Mouse (Mus musculus): ENCODE results near the gene Rtn1. TPM values are rescaled to one million over a fixed set of nuclear protein-coding genes. Genes with fewer than 3 reads are reported as not detected.
A peak's percentile ranks its signal among the peaks of the same experiment; 100 is the strongest.

The Rtn1 gene
- total and polyA plus RNA-seq, 2 experiments from 2014 or later: 1,894 to 3,445 TPM

GRCm38 (mm10) chr12:72331912-72332487 is 76.9 kb downstream of the Rtn1 start:
- H3K4me2 ChIP-seq (ENCODE audit: low read depth, low read length): no peak overlapping the region
- DNase-seq (ENCODE audit: low spot score) (peak; percentile 50), ATAC-seq (no peak)
- H3K4me3 ChIP-seq (ENCODE audit: low read length): no peak overlapping the region
- no peaks in the 10 kb centered on the region for H3K9me3 ChIP-seq (ENCODE audit: low read length)
- no peaks in the 10 kb centered on the region for H3K36me3 ChIP-seq (ENCODE audit: insufficient read depth, low read length)
- H3K27ac ChIP-seq: peak overlapping the region; percentile 45; the same call in 1 of the 2 replicates
- 40% methylated on average over 7 of the region's 7 CpGs for WGBS
- no peaks in the 10 kb centered on the region for H3K27me3 ChIP-seq (ENCODE audit: insufficient read depth, low read length)
- TF ChIP-seq CTCF (IDR thresholded peaks at IDR 0.05; ENCODE audit: low read depth): no peak
- H3K9ac ChIP-seq (replicated peaks; ENCODE audit: low read length): no peak overlapping the region
- H3K4me1 ChIP-seq (ENCODE audit: insufficient read depth, low read length): no peaks in the 10 kb centered on the region

DNA sequence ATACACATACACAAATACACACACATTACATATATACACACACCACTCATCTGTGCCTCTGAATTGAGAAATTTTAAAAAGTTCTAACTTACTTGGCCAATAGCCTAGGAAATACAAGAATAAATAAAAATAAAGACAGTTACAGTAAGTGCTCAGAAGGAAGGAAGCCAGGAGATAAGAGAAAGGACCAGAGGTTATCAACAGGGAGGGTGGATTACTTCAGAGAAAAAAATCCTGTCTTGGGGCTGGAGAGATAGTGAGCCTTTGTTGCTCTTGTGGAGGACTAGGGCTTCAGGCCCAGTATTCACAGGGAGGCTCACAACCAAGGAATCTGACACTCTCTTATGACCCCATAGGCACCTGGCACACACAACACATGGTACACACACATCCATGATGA is 82.8 kb downstream of the Rtn1 start:
- no peak overlapping the region for H3K27ac ChIP-seq
- TF ChIP-seq CTCF (IDR thresholded peaks at IDR 0.05; ENCODE audit: low read depth): no peak
- H3K9me3 ChIP-seq (ENCODE audit: low read length): no peaks in the 10 kb centered on the region
- no peaks in the 10 kb centered on the region for H3K4me1 ChIP-seq (ENCODE audit: insufficient read depth, low read length)
- no peak overlapping the region for H3K9ac ChIP-seq (replicated peaks; ENCODE audit: low read length)
- no peaks in the 10 kb centered on the region for H3K27me3 ChIP-seq (ENCODE audit: insufficient read depth, low read length)
- ATAC-seq: no peak
- no peak overlapping the region for H3K4me3 ChIP-seq (ENCODE audit: low read length)
- no peak overlapping the region for H3K4me2 ChIP-seq (ENCODE audit: low read depth, low read length)
- no peaks in the 10 kb centered on the region for H3K36me3 ChIP-seq (ENCODE audit: insufficient read depth, low read length)
- DNase-seq (ENCODE audit: low spot score): no peak

DNA sequence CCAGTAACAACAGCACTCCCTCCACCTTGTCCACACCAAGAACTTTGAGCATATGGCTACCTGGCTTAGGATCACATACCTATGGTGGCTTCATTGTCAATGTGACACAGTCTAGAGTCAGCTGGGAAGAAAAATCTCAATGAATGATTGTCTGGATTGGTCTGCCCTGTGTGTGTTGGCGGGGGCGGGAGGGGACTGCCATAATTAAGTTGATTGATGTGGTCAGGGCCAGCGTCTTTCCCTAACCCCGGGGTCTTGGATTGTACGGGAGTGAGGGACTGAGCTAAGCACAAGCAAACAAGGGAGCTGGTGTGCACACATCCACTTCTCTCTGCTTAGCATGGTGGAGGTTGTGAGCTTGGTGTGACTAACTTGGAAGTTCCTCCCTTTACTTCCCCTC is 83.8 kb downstream of the Rtn1 start:
- no peak overlapping the region for H3K27ac ChIP-seq
- H3K4me3 ChIP-seq (ENCODE audit: low read length): no peak overlapping the region
- no peak overlapping the region for H3K9ac ChIP-seq (replicated peaks; ENCODE audit: low read length)
- no peak for DNase-seq (ENCODE audit: low spot score)
- no peak overlapping the region for H3K4me2 ChIP-seq (ENCODE audit: low read depth, low read length)
- no peak for TF ChIP-seq CTCF (IDR thresholded peaks at IDR 0.05; ENCODE audit: low read depth)
- ATAC-seq: no peak
- H3K4me1 ChIP-seq (ENCODE audit: insufficient read depth, low read length): no peaks in the 10 kb centered on the region
- H3K9me3 ChIP-seq (ENCODE audit: low read length): no peaks in the 10 kb centered on the region
- WGBS: 40% methylated on average over 5 of the region's 5 CpGs
- H3K36me3 ChIP-seq (ENCODE audit: insufficient read depth, low read length): no peaks in the 10 kb centered on the region
- H3K27me3 ChIP-seq (ENCODE audit: insufficient read depth, low read length): no peaks in the 10 kb centered on the region

- Histone ChIP-seq H3K4me2 (ENCODE audit: low read depth, low read length) (no peak overlapping the region), H3K36me3 (ENCODE audit: insufficient read depth, low read length) (no peaks in the 10 kb centered on the region), H3K27ac (no peak overlapping the region), H3K4me3 (ENCODE audit: low read length) (no peak overlapping the region), H3K9me3 (ENCODE audit: low read length) (no peaks in the 10 kb centered on the region), H3K27me3 (ENCODE audit: insufficient read depth, low read length) (no peaks in the 10 kb centered on the region), H3K9ac (replicated peaks; ENCODE audit: low read length) (no peak overlapping the region), H3K4me1 (ENCODE audit: insufficient read depth, low read length) (no peaks in the 10 kb centered on the region)
- TF ChIP-seq CTCF (IDR thresholded peaks at IDR 0.05; ENCODE audit: low read depth): no peak
- ATAC-seq (no peak), DNase-seq (ENCODE audit: low spot score) (no peak)
- 73% methylated on average over 10 of the region's 10 CpGs for WGBS
Observed at GRCm38 (mm10) chr12:72324210-72324871, 84.5 kb downstream of the Rtn1 start.

- TF ChIP-seq CTCF (IDR thresholded peaks at IDR 0.05; ENCODE audit: low read depth): no peak
- no peak for ATAC-seq
- no peaks in the 10 kb centered on the region for H3K36me3 ChIP-seq (ENCODE audit: insufficient read depth, low read length)
- H3K9ac ChIP-seq (replicated peaks; ENCODE audit: low read length): no peak overlapping the region
- no peaks in the 10 kb centered on the region for H3K27me3 ChIP-seq (ENCODE audit: insufficient read depth, low read length)
- H3K4me1 ChIP-seq (ENCODE audit: insufficient read depth, low read length): no peaks in the 10 kb centered on the region
- no peak overlapping the region for H3K4me3 ChIP-seq (ENCODE audit: low read length)
- H3K9me3 ChIP-seq (ENCODE audit: low read length): no peaks in the 10 kb centered on the region
- H3K4me2 ChIP-seq (ENCODE audit: low read depth, low read length): no peak overlapping the region
- no peak for DNase-seq (ENCODE audit: low spot score)
- H3K27ac ChIP-seq: no peak overlapping the region
- 40% methylated on average over 4 of the region's 4 CpGs for WGBS
Observed at GRCm38 (mm10) chr12:72323778-72324177, 85.1 kb downstream of the Rtn1 start.

- H3K9ac ChIP-seq (replicated peaks; ENCODE audit: low read length): no peak overlapping the region
- no peak overlapping the region for H3K4me3 ChIP-seq (ENCODE audit: low read length)
- peaks cover 3% of the 10 kb centered on the region; the same call in 1 of the 2 replicates for H3K4me1 ChIP-seq (ENCODE audit: insufficient read depth, low read length)
- no peaks in the 10 kb centered on the region for H3K9me3 ChIP-seq (ENCODE audit: low read length)
- no peak for TF ChIP-seq CTCF (IDR thresholded peaks at IDR 0.05; ENCODE audit: low read depth)
- no peaks in the 10 kb centered on the region for H3K36me3 ChIP-seq (ENCODE audit: insufficient read depth, low read length)
- H3K4me2 ChIP-seq (ENCODE audit: low read depth, low read length): no peak overlapping the region
- ATAC-seq (peak; percentile 72), DNase-seq (ENCODE audit: low spot score) (peak; percentile 68)
- no peaks in the 10 kb centered on the region for H3K27me3 ChIP-seq (ENCODE audit: insufficient read depth, low read length)
- peak overlapping the region; percentile 45; the same call in 1 of the 2 replicates for H3K27ac ChIP-seq
- WGBS: 40% methylated on average over 15 of the region's 15 CpGs
Observed at GRCm38 (mm10) chr12:72315732-72316465, 93.0 kb downstream of the Rtn1 start.
